ENCODE assay signal across 8 mouse cellular contexts in the genomic region with DNA sequence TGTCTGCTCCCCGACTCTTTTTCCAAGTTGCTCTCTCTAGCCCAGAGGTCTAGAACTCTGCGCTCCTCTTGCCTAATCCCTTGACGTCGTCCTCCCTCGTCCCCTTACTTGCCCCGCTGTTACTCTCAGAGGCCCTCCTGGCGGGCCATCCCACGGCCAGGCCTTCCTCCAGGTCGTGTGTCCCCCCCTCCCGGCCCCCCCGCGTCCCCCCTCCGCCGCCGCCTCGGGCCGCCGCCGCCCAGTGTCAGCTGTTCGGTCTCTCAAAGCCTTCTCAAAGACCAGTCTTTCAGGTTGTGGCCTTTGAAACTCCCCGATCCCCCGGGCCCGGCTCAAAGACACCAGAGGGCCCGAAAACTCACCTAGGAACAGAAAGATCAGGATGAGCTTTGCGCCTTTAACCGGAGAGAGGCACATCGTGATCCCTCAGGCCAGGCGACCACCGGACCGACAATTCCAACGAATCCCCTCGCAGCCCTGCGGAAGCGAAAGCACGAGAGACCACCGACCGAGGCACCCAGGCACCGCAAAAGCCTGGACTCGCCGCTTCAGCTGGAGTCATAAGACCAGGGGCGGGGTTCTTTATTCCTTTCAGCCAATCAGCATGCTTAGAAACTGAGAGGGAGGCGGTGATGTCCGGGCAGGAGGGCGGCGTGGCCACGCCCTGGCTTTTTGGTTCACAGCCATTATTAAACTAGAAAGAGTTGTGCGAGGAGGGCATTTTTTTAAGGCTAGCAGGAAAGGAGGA. TPM values are rescaled to one million over a fixed set of nuclear protein-coding genes. Genes with fewer than 3 reads are reported as not detected.
A peak's percentile ranks its signal among the peaks of the same experiment; 100 is the strongest.
DNase-seq lines count a peak whose midpoint lies in the region; ATAC-seq and TF ChIP-seq lines count a peak whose summit lies in the region.

A gene (minus strand): TSS at position 565 of the 745 bp plus-strand sequence.

- H3K4me1 ChIP-seq in E14TG2a.4 (replicated peaks; ENCODE audit: low read depth, low read length), result peaks cover 48% of the 10 kb centered on the region
- H3K4me1 ChIP-seq in forebrain, embryonic 12.5 days, result peaks cover 4% of the 10 kb centered on the region; the same call in 1 of the 2 replicates
- peaks cover 3% of the 10 kb centered on the region; the same call in 1 of the 2 replicates for H3K4me1 ChIP-seq in heart, postnatal 0 days (ENCODE audit: control insufficient read depth, insufficient read depth)
- H3K4me1 ChIP-seq in liver, embryonic 16.5 days (ENCODE audit: control insufficient read depth, low read depth, low read length), result no peaks in the 10 kb centered on the region
- peaks cover 5% of the 10 kb centered on the region for H3K4me1 ChIP-seq in neural tube, embryonic 13.5 days (replicated peaks)
- H3K4me1 ChIP-seq in testis, adult 2 months (ENCODE audit: control insufficient read depth, insufficient read depth, low read length), result no peaks in the 10 kb centered on the region; the same call in 1 of the 2 replicates

- TF ChIP-seq POLR2A in testis, adult 2 months (IDR thresholded peaks at IDR 0.05; ENCODE audit: control insufficient read depth, low read depth, low read length), result peak; percentile 71; the same call in 1 of the 2 replicates

- H3K4me2 ChIP-seq in forebrain, embryonic 12.5 days, result peak within 1 kb of the TSS; percentile 56
- peak within 1 kb of the TSS; percentile 65 for H3K4me2 ChIP-seq in heart, postnatal 0 days (ENCODE audit: low read depth, low read length)
- H3K4me2 ChIP-seq in liver, embryonic 16.5 days (ENCODE audit: low read depth, low read length), result peak within 1 kb of the TSS; percentile 65
- peak within 1 kb of the TSS; percentile 58 for H3K4me2 ChIP-seq in neural tube, embryonic 13.5 days

- peak within 1 kb of the TSS; percentile 68 for H3K9ac ChIP-seq in forebrain, embryonic 12.5 days
- H3K9ac ChIP-seq in heart, postnatal 0 days (replicated peaks; ENCODE audit: low read depth, low read length), result peak within 1 kb of the TSS; percentile 78
- H3K9ac ChIP-seq in liver, embryonic 16.5 days (ENCODE audit: low read depth, low read length), result peak within 1 kb of the TSS; percentile 73
- H3K9ac ChIP-seq in neural tube, embryonic 13.5 days, result peak within 1 kb of the TSS; percentile 80

- peak; percentile 98 for ATAC-seq in forebrain, embryonic 12.5 days (ENCODE audit: low FRiP score)
- peak; percentile 97 for ATAC-seq in heart, postnatal 0 days (ENCODE audit: insufficient read depth, low read depth)
- ATAC-seq in liver, embryonic 16.5 days (ENCODE audit: low read depth), result peak; percentile 96
- peak; percentile 98 for ATAC-seq in neural tube, embryonic 13.5 days (ENCODE audit: low read depth)

- no peak for TF ChIP-seq CTCF in E14TG2a.4 (conservative IDR thresholded peaks at IDR 0.05; ENCODE audit: low read length)
- no peak for TF ChIP-seq CTCF in heart, postnatal 0 days (IDR thresholded peaks at IDR 0.05; ENCODE audit: low read depth)
- no peak for TF ChIP-seq CTCF in testis, adult 2 months (IDR thresholded peaks at IDR 0.05; ENCODE audit: control insufficient read depth, insufficient read depth, insufficient replicate concordance, low read depth, low read length)

- H3K9me3 ChIP-seq in E14TG2a.4 (ENCODE audit: low read length), result no peaks in the 10 kb centered on the region
- no peaks in the 10 kb centered on the region for H3K9me3 ChIP-seq in forebrain, embryonic 12.5 days
- no peaks in the 10 kb centered on the region for H3K9me3 ChIP-seq in heart, postnatal 0 days (replicated peaks; ENCODE audit: control insufficient read depth, low read length)
- H3K9me3 ChIP-seq in liver, embryonic 16.5 days (replicated peaks; ENCODE audit: control insufficient read depth, low read length), result no peaks in the 10 kb centered on the region
- no peaks in the 10 kb centered on the region for H3K9me3 ChIP-seq in neural tube, embryonic 13.5 days

- peak; percentile 71 for DNase-seq in c-Kit-positive CD71-positive TER-119-positive erythroid progenitor cells, embryonic 14.5 days (ENCODE audit: low spot score)
- DNase-seq in heart, postnatal 0 days (ENCODE audit: low spot score), result peak; percentile 88
- peak; percentile 75 to 87 for DNase-seq in kidney, postnatal 4 days

- no peaks in the 10 kb centered on the region for H3K27me3 ChIP-seq in E14TG2a.4 (ENCODE audit: insufficient read depth, low read length)
- no peaks in the 10 kb centered on the region for H3K27me3 ChIP-seq in forebrain, embryonic 12.5 days
- no peaks in the 10 kb centered on the region for H3K27me3 ChIP-seq in heart, postnatal 0 days (ENCODE audit: control insufficient read depth, insufficient read depth, low read length)
- no peaks in the 10 kb centered on the region for H3K27me3 ChIP-seq in liver, embryonic 16.5 days (ENCODE audit: control insufficient read depth, insufficient read depth, low read depth, low read length)
- H3K27me3 ChIP-seq in neural tube, embryonic 13.5 days, result no peaks in the 10 kb centered on the region
- H3K27me3 ChIP-seq in testis, adult 2 months (ENCODE audit: control insufficient read depth, insufficient read depth, low read length), result no peaks in the 10 kb centered on the region

- peak; percentile 14; the same call in 1 of the 2 replicates for TF ChIP-seq EP300 in heart, postnatal 0 days (IDR thresholded peaks at IDR 0.05; ENCODE audit: low read depth)

- peaks cover 26% of the 10 kb centered on the region for H3K36me3 ChIP-seq in E14TG2a.4 (ENCODE audit: insufficient read depth, low read length)
- 0 out of 2 replicates have a peak, but pooled peaks cover 2% of the 10 kb centered on the region for H3K36me3 ChIP-seq in forebrain, embryonic 12.5 days (replicated peaks)
- peaks cover 7% of the 10 kb centered on the region; the same call in 1 of the 2 replicates for H3K36me3 ChIP-seq in heart, postnatal 0 days (replicated peaks; ENCODE audit: control insufficient read depth, insufficient read depth, low read length)
- H3K36me3 ChIP-seq in liver, embryonic 16.5 days (ENCODE audit: control insufficient read depth, insufficient read depth), result peaks cover 3% of the 10 kb centered on the region; the same call in 1 of the 2 replicates
- 0 out of 2 replicates have a peak, but pooled peaks cover 7% of the 10 kb centered on the region for H3K36me3 ChIP-seq in neural tube, embryonic 13.5 days
- H3K36me3 ChIP-seq in testis, adult 2 months (ENCODE audit: control insufficient read depth, insufficient read depth, low read length), result no peaks in the 10 kb centered on the region

- WGBS in forebrain, embryonic 12.5 days, result 14% methylated on average over 46 of the region's 47 CpGs
- WGBS in heart, postnatal 0 days, result 18% methylated on average over 47 of the region's 47 CpGs
- 20% methylated on average over 47 of the region's 47 CpGs for WGBS in liver, embryonic 16.5 days (ENCODE audit: insufficient replicate concordance)
- WGBS in neural tube, embryonic 13.5 days, result 13% methylated on average over 41 of the region's 47 CpGs

- H3K27ac ChIP-seq in forebrain, embryonic 12.5 days, result peak within 1 kb of the TSS; percentile 63
- peak within 1 kb of the TSS; percentile 89 for H3K27ac ChIP-seq in heart, postnatal 0 days (ENCODE audit: low read depth)
- peak within 1 kb of the TSS; percentile 69 for H3K27ac ChIP-seq in liver, embryonic 16.5 days (ENCODE audit: low read length)
- peak within 1 kb of the TSS; percentile 67 for H3K27ac ChIP-seq in neural tube, embryonic 13.5 days (replicated peaks)
- peak within 1 kb of the TSS; percentile 69 for H3K27ac ChIP-seq in testis, adult 2 months (ENCODE audit: control insufficient read depth, insufficient read depth, low read depth, low read length)

- H3K4me3 ChIP-seq in E14TG2a.4 (replicated peaks; ENCODE audit: low read length), result peak within 1 kb of the TSS; percentile 81
- peak within 1 kb of the TSS; percentile 57 for H3K4me3 ChIP-seq in forebrain, embryonic 12.5 days (replicated peaks)
- H3K4me3 ChIP-seq in heart, postnatal 0 days (ENCODE audit: low read depth, low read length), result peak within 1 kb of the TSS; percentile 73
- peak within 1 kb of the TSS; percentile 71 for H3K4me3 ChIP-seq in liver, embryonic 16.5 days (ENCODE audit: low read depth, low read length)
- peak within 1 kb of the TSS; percentile 57 for H3K4me3 ChIP-seq in neural tube, embryonic 13.5 days
- peak within 1 kb of the TSS; percentile 85 for H3K4me3 ChIP-seq in testis, adult 2 months (ENCODE audit: control insufficient read depth, low read depth, low read length)

RNA-seq across cellular contexts. Expression of the gene that starts here (rescaled TPM):
- 59.9 and 60.4 TPM in 2 replicates for polyA plus RNA-seq in forebrain, embryonic 12.5 days (2016; fragmentation: Nextera tagmentation; extraction: Ambion mirVana)
- total RNA-seq in heart, postnatal 0 days (2014; rRNA removed; ENCODE audit: low replicate concordance), result 135 and 142 TPM in 2 replicates
- polyA plus RNA-seq in heart, postnatal 0 days (2015; fragmentation: Nextera tagmentation; extraction: Ambion mirVana), result 111 and 113 TPM in 2 replicates
- polyA plus RNA-seq in liver, embryonic 16.5 days (2015; fragmentation: Nextera tagmentation; extraction: Ambion mirVana), result 87.1 and 95.1 TPM in 2 replicates
- polyA plus RNA-seq in neural tube, embryonic 13.5 days (2015; fragmentation: Nextera tagmentation; extraction: Ambion mirVana), result 66.6 and 74.5 TPM in 2 replicates
- polyA plus RNA-seq in testis, adult 2 months (2012; rRNA removed), result 31.5 and 45.7 TPM in 2 replicates

Comparison
In these comparisons a context has a peak if more than half of its experiments do, and no peak if none do; other contexts are left out.
1. Peak in every context shown above with its lines: DNase-seq, ATAC-seq, H3K4me3 ChIP-seq and H3K27ac ChIP-seq.